Mouse (Mus musculus): Measurements from ENCODE around the gene Sgms1. TPM values are rescaled to one million over a fixed set of nuclear protein-coding genes. Genes with fewer than 3 reads are reported as not detected.
A peak's percentile ranks its signal among the peaks of the same experiment; 100 is the strongest.
"Not testable (repeated sequence)": the region's sequence is repeated elsewhere in the genome, so short reads cannot be mapped to it uniquely, and the experiment has no call there.

Gene Sgms1
- polyA plus RNA-seq, 1 experiment from 2014 or later = 26.2 TPM

- no peaks in the 10 kb centered on the region for H3K27me3 ChIP-seq
- ATAC-seq (no peak), DNase-seq (ENCODE audit: low read depth, low spot score) (no peak)
- ChIA-PET CTCF (no interaction called here), POLR2A (no interaction called here)
- no peak for TF ChIP-seq CTCF (IDR thresholded peaks at IDR 0.05)
- in situ Hi-C loops (cut with MboI; ENCODE audit: low pct_unique_long_range_greater_than_20kb) = no loop called here
These were observed 282.8 kb downstream of the Sgms1 start for GRCm38 (mm10) chr19:32106750-32107149.

GRCm38 (mm10) chr19:32104217-32104616 lies 285.3 kb downstream of the Sgms1 start:
- in situ Hi-C loops (cut with MboI; ENCODE audit: low pct_unique_long_range_greater_than_20kb) = no loop called here

DNA sequence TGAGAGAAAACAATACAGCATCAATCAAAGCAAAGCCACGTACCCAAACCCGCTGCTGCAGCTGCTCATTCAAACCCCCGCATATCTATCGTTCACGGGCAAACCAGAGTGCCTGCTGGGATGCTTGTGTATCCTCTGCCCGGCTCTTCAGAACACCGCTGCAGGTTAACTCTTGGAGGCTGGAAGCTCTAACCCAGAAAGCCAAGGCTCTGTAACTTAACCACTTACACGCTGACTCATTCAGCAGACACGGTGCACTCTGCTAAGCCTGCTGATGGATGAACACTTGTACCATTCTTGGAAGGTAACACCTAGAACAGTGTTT lies 286.6 kb downstream of the Sgms1 start:
- H3K27me3 ChIP-seq = no peaks in the 10 kb centered on the region
- CTCF ChIA-PET = no interaction called here
- no peak for TF ChIP-seq CTCF (IDR thresholded peaks at IDR 0.05)
- in situ Hi-C loops (cut with MboI; ENCODE audit: low pct_unique_long_range_greater_than_20kb) = no loop called here
- ATAC-seq = no peak
- POLR2A ChIA-PET = no interaction called here
- no peak for DNase-seq (ENCODE audit: low read depth, low spot score)

More at GRCm38 (mm10) chr19:32104217-32104616, 285.3 kb downstream of the Sgms1 start:
- ChIA-PET CTCF (interaction anchor here (1.2 to 2.1 kb wide), 3 partner anchors 9 to 39 kb away, joined by 3 to 13 read pairs (median 3); no protein-coding TSS in a partner anchor), POLR2A (no interaction called here)
- no peaks in the 10 kb centered on the region for H3K27me3 ChIP-seq
- ATAC-seq = no peak
- no peak for TF ChIP-seq CTCF (IDR thresholded peaks at IDR 0.05)
- no peak for DNase-seq (ENCODE audit: low read depth, low spot score)

GRCm38 (mm10) chr19:32102294-32102975 lies 287.1 kb downstream of the Sgms1 start:
- in situ Hi-C loops (cut with MboI; ENCODE audit: low pct_unique_long_range_greater_than_20kb) = no loop called here
- ATAC-seq = no peak
- no peaks in the 10 kb centered on the region for H3K27me3 ChIP-seq
- no peak for TF ChIP-seq CTCF (IDR thresholded peaks at IDR 0.05)
- ChIA-PET POLR2A (no interaction called here), CTCF (interaction anchor here (0.9 to 1.0 kb wide), 2 partner anchors 11 to 30 kb away, joined by 3 to 4 read pairs; no protein-coding TSS in a partner anchor)
- DNase-seq (ENCODE audit: low read depth, low spot score) = no peak

DNA sequence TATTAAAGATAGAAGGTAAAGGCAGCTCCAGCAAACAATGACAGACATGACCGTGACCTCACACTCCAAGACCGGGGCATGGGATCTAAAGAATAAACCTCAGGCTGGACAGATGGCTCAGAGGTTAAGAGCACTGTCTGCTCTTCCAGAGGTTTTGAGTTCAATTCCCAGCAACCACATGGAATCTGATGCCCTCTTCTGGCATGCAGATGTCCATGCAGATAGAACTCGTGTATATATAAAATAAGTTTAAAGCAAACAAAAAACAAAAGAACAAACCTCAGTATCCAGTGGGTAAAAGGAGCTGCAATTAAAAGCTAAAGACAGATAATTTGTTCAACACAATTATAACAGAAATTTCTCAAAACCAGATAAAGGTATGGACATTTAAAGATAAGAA lies 290.9 kb downstream of the Sgms1 start:
- ChIA-PET CTCF (interaction anchor here (1.5 kb wide), 1 partner anchor 71 kb away, joined by 3 read pairs; no protein-coding TSS in a partner anchor), POLR2A (no interaction called here)
- TF ChIP-seq CTCF (IDR thresholded peaks at IDR 0.05) = peak; percentile 30
- H3K27me3 ChIP-seq = no peaks in the 10 kb centered on the region
- no peak for ATAC-seq
- in situ Hi-C loops (cut with MboI; ENCODE audit: low pct_unique_long_range_greater_than_20kb) = no loop called here
- no peak for DNase-seq (ENCODE audit: low read depth, low spot score)

DNA sequence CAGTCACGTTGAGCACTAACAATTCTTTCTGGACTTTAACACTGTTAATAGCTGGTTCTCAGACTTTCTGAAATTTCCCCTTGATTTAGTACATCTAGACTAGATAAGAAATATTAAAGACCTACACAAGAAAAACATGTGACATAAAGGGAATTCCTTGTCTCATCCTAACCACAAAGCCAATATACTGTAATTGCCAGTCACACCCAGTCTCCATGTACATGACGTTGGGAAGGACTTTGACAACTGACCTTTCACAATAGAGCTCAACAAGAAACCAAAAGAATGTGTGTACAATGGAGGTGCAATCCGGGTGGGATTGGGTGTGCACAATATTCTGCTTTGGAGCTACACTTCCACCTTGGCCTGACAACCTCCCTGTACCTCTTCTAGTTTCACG lies 297.2 kb downstream of the Sgms1 start:
- ChIA-PET CTCF (no interaction called here), POLR2A (no interaction called here)
- no peaks in the 10 kb centered on the region for H3K27me3 ChIP-seq
- in situ Hi-C loops (cut with MboI; ENCODE audit: low pct_unique_long_range_greater_than_20kb) = no loop called here
- no peak for TF ChIP-seq CTCF (IDR thresholded peaks at IDR 0.05)
- ATAC-seq = no peak
- no peak for DNase-seq (ENCODE audit: low read depth, low spot score)

DNA sequence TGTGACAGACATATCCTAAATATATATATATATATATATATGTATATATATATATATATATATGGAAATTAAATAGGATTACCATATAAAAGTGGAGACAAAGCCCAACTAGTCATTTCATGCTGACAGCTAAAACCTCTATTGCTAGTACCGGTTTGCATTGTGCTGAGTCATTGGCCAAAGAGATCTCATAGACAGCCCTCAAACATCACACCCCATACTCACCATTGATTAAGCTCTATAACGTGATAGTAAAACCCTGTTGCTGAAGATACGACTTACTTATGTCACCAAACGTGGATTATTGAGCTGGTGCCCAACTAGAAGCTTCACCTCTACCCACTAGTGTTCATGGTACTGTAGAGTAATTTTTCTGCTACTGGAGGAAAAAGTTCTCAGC lies 298.7 kb downstream of the Sgms1 start:
- DNase-seq (ENCODE audit: low read depth, low spot score) (no peak), ATAC-seq (no peak)
- ChIA-PET CTCF (interaction anchor here (0.8 to 1.0 kb wide), 2 partner anchors 11 to 15 kb away, joined by 3 to 5 read pairs; no protein-coding TSS in a partner anchor), POLR2A (interaction anchor here (0.5 kb wide), 1 partner anchor 598 kb away, joined by 3 read pairs; no protein-coding TSS in a partner anchor)
- TF ChIP-seq CTCF (IDR thresholded peaks at IDR 0.05) = no peak
- in situ Hi-C loops (cut with MboI; ENCODE audit: low pct_unique_long_range_greater_than_20kb) = no loop called here
- no peaks in the 10 kb centered on the region for H3K27me3 ChIP-seq

GRCm38 (mm10) chr19:32088570-32088969 lies 300.9 kb downstream of the Sgms1 start:
- ChIA-PET CTCF (no interaction called here), POLR2A (no interaction called here)
- in situ Hi-C loops (cut with MboI; ENCODE audit: low pct_unique_long_range_greater_than_20kb) = no loop called here
- no peak for ATAC-seq
- DNase-seq (ENCODE audit: low read depth, low spot score) = no peak
- no peaks in the 10 kb centered on the region for H3K27me3 ChIP-seq
- TF ChIP-seq CTCF (IDR thresholded peaks at IDR 0.05) = no peak

GRCm38 (mm10) chr19:32087736-32088470 lies 301.6 kb downstream of the Sgms1 start:
- in situ Hi-C loops (cut with MboI; ENCODE audit: low pct_unique_long_range_greater_than_20kb) = no loop called here
- CTCF ChIA-PET = no interaction called here
- no peak for ATAC-seq
- POLR2A ChIA-PET = no interaction called here
- no peak for DNase-seq (ENCODE audit: low read depth, low spot score)
- H3K27me3 ChIP-seq = no peaks in the 10 kb centered on the region
- TF ChIP-seq CTCF (IDR thresholded peaks at IDR 0.05) = no peak

- in situ Hi-C loops (cut with MboI; ENCODE audit: low pct_unique_long_range_greater_than_20kb); DNase-seq (ENCODE audit: low read depth, low spot score); H3K27me3 ChIP-seq; POLR2A ChIA-PET; ATAC-seq: not testable (repeated sequence)
- CTCF ChIA-PET = interaction anchor here (2.1 kb wide), 1 partner anchor 10 kb away, joined by 7 read pairs; no protein-coding TSS in a partner anchor
These were observed 304.7 kb downstream of the Sgms1 start for GRCm38 (mm10) chr19:32084813-32085212.

Other genes starting within 250 kb of the Sgms1 start
- 38.9 TPM for gene Rpl9-ps6, start 76.9 kb upstream of the Sgms1 start, polyA plus RNA-seq (2021)
- 50.8 TPM for gene Minpp1, start 96.1 kb upstream of the Sgms1 start, polyA plus RNA-seq (2021)
- 0.90 TPM for gene Papss2, start 206.1 kb upstream of the Sgms1 start, polyA plus RNA-seq (2021)

All from Patski (cell line).